Mouse (Mus musculus) erythroblast, adult 5-6 weeks (primary cell): ENCODE data around the gene Zswim1. TPM values are rescaled to one million over a fixed set of nuclear protein-coding genes. Genes with fewer than 3 reads are reported as not detected.
A peak's percentile ranks its signal among the peaks of the same experiment; 100 is the strongest.
"Not testable (repeated sequence)": the region's sequence is repeated elsewhere in the genome, so short reads cannot be mapped to it uniquely, and the experiment has no call there.

Experiments used
- ATAC-seq: replicated peaks from 2 replicates; pipeline ENCODE4 v1.8.0; 2016; ENCODE audit warnings: moderate number of reproducible peaks, mild to moderate bottlenecking, moderate TSS enrichment, inconsistent platforms; ENCODE audit not compliant: poor library complexity, low FRiP score, severe bottlenecking
- total RNA-seq, 2 experiments: library from RNA; stranded (forward) in 1 of 2; stranded (reverse) in 1 of 2; fragments of 150-400 nt in 1 of 2; fragments of 200-764, 138-1000 nt in 1 of 2; gene quantifications; 2 replicates each; pipeline versions ENCODE4 v1.2.3 to v1.2.4; 2015 to 2017; ENCODE audit warnings: low replicate concordance in 2 of 2

Zswim1 gene
- total RNA-seq, 2 experiments from 2014 or later, result 0.60 to 1.5 TPM

- ATAC-seq, result no peak
Observed at GRCm38 (mm10) chr2:164859640-164860432, 37.4 kb downstream of the Zswim1 start.

GRCm38 (mm10) chr2:164861094-164861493 lies 38.6 kb downstream of the Zswim1 start:
- no peak for ATAC-seq

- ATAC-seq, result no peak
Observed at GRCm38 (mm10) chr2:164862179-164862861, 39.8 kb downstream of the Zswim1 start.

- ATAC-seq, result not testable (repeated sequence)
Observed at GRCm38 (mm10) chr2:164863411-164863810, 40.9 kb downstream of the Zswim1 start.

- no peak for ATAC-seq
Observed at GRCm38 (mm10) chr2:164864593-164864992, 42.1 kb downstream of the Zswim1 start.

GRCm38 (mm10) chr2:164866741-164867551 lies 44.5 kb downstream of the Zswim1 start:
- 0 out of 2 replicates have a peak, but pooled peaks have one; percentile 8 for ATAC-seq

- ATAC-seq, result peak; percentile 69
Observed at GRCm38 (mm10) chr2:164867566-164867965, 45.1 kb downstream of the Zswim1 start.

- ATAC-seq, result no peak
Observed at GRCm38 (mm10) chr2:164868491-164868890, 46.0 kb downstream of the Zswim1 start.

GRCm38 (mm10) chr2:164871602-164872303 lies 49.3 kb downstream of the Zswim1 start:
- ATAC-seq, result no peak

GRCm38 (mm10) chr2:164873621-164874020 lies 51.1 kb downstream of the Zswim1 start:
- no peak for ATAC-seq

- no peak for ATAC-seq
Observed at GRCm38 (mm10) chr2:164874239-164874769, 51.8 kb downstream of the Zswim1 start.

GRCm38 (mm10) chr2:164875648-164876047 lies 53.2 kb downstream of the Zswim1 start:
- ATAC-seq, result not testable (repeated sequence)

Other genes starting within 250 kb of the Zswim1 start
- gene Spint3, start 249.2 kb upstream of the Zswim1 start, total RNA-seq (2015; ENCODE audit: low replicate concordance), result not detected in 2 replicates
- not detected in 2 replicates for gene Spint3, start 249.2 kb upstream of the Zswim1 start, total RNA-seq (2017; ENCODE audit: low replicate concordance)
- gene Wfdc6a, start 237.2 kb upstream of the Zswim1 start, total RNA-seq (2015; ENCODE audit: low replicate concordance), result not detected in 2 replicates
- gene Wfdc6a, start 237.2 kb upstream of the Zswim1 start, total RNA-seq (2017; ENCODE audit: low replicate concordance), result not detected in 2 replicates
- gene Eppin, start 229.1 kb upstream of the Zswim1 start, total RNA-seq (2015; ENCODE audit: low replicate concordance), result not detected in 2 replicates
- not detected in 2 replicates for gene Eppin, start 229.1 kb upstream of the Zswim1 start, total RNA-seq (2017; ENCODE audit: low replicate concordance)
- not detected in 2 replicates for gene Wfdc6b, start 209.2 kb upstream of the Zswim1 start, total RNA-seq (2015; ENCODE audit: low replicate concordance)
- gene Wfdc6b, start 209.2 kb upstream of the Zswim1 start, total RNA-seq (2017; ENCODE audit: low replicate concordance), result not detected in 2 replicates
- not detected in 2 replicates for gene Wfdc8, start 209.1 kb upstream of the Zswim1 start, total RNA-seq (2015; ENCODE audit: low replicate concordance)
- gene Wfdc8, start 209.1 kb upstream of the Zswim1 start, total RNA-seq (2017; ENCODE audit: low replicate concordance), result not detected in 2 replicates
- gene Wfdc16, start 183.9 kb upstream of the Zswim1 start, total RNA-seq (2015; ENCODE audit: low replicate concordance), result not detected in 2 replicates
- not detected in 2 replicates for gene Wfdc16, start 183.9 kb upstream of the Zswim1 start, total RNA-seq (2017; ENCODE audit: low replicate concordance)
- not detected in 2 replicates for gene Wfdc10, start 166.6 kb upstream of the Zswim1 start, total RNA-seq (2015; ENCODE audit: low replicate concordance)
- gene Wfdc10, start 166.6 kb upstream of the Zswim1 start, total RNA-seq (2017; ENCODE audit: low replicate concordance), result not detected in 2 replicates
- gene Wfdc9, start 166.1 kb upstream of the Zswim1 start, total RNA-seq (2015; ENCODE audit: low replicate concordance), result not detected in 2 replicates
- not detected in 2 replicates for gene Wfdc9, start 166.1 kb upstream of the Zswim1 start, total RNA-seq (2017; ENCODE audit: low replicate concordance)
- not detected in 2 replicates for gene Wfdc11, start 148.6 kb upstream of the Zswim1 start, total RNA-seq (2015; ENCODE audit: low replicate concordance)
- gene Wfdc11, start 148.6 kb upstream of the Zswim1 start, total RNA-seq (2017; ENCODE audit: low replicate concordance), result 0.77 TPM in 1 of 2 replicates, not detected in the other
- not detected in 2 replicates for gene Wfdc13, start 137.6 kb upstream of the Zswim1 start, total RNA-seq (2015; ENCODE audit: low replicate concordance)
- not detected in 2 replicates for gene Wfdc13, start 137.6 kb upstream of the Zswim1 start, total RNA-seq (2017; ENCODE audit: low replicate concordance)
- not detected in 2 replicates for gene Spint4, start 124.2 kb upstream of the Zswim1 start, total RNA-seq (2015; ENCODE audit: low replicate concordance)
- not detected in 2 replicates for gene Spint4, start 124.2 kb upstream of the Zswim1 start, total RNA-seq (2017; ENCODE audit: low replicate concordance)
- not detected in 2 replicates for gene Spint5, start 107.4 kb upstream of the Zswim1 start, total RNA-seq (2015; ENCODE audit: low replicate concordance)
- not detected in 2 replicates for gene Spint5, start 107.4 kb upstream of the Zswim1 start, total RNA-seq (2017; ENCODE audit: low replicate concordance)
- gene Wfdc3, start 76.8 kb upstream of the Zswim1 start, total RNA-seq (2015; ENCODE audit: low replicate concordance), result 16.7 and 19.9 TPM in 2 replicates
- 10.0 and 12.8 TPM in 2 replicates for gene Wfdc3, start 76.8 kb upstream of the Zswim1 start, total RNA-seq (2017; ENCODE audit: low replicate concordance)
- gene Dnttip1, start 76.7 kb upstream of the Zswim1 start, total RNA-seq (2015; ENCODE audit: low replicate concordance), result 79.2 and 130 TPM in 2 replicates
- gene Dnttip1, start 76.7 kb upstream of the Zswim1 start, total RNA-seq (2017; ENCODE audit: low replicate concordance), result 137 and 237 TPM in 2 replicates
- gene Ube2c, start 52.8 kb upstream of the Zswim1 start, total RNA-seq (2015; ENCODE audit: low replicate concordance), result 268 and 318 TPM in 2 replicates
- gene Ube2c, start 52.8 kb upstream of the Zswim1 start, total RNA-seq (2017; ENCODE audit: low replicate concordance), result 123 and 215 TPM in 2 replicates
- not detected in 2 replicates for gene Tnnc2, start 42.7 kb upstream of the Zswim1 start, total RNA-seq (2015; ENCODE audit: low replicate concordance)
- gene Tnnc2, start 42.7 kb upstream of the Zswim1 start, total RNA-seq (2017; ENCODE audit: low replicate concordance), result not detected in 2 replicates
- 2.1 and 2.9 TPM in 2 replicates for gene Snx21, start 36.9 kb upstream of the Zswim1 start, total RNA-seq (2015; ENCODE audit: low replicate concordance)
- gene Snx21, start 36.9 kb upstream of the Zswim1 start, total RNA-seq (2017; ENCODE audit: low replicate concordance), result 0.43 and 0.98 TPM in 2 replicates
- 9.6 and 10.0 TPM in 2 replicates for gene Acot8, start 17.8 kb upstream of the Zswim1 start, total RNA-seq (2015; ENCODE audit: low replicate concordance)
- gene Acot8, start 17.8 kb upstream of the Zswim1 start, total RNA-seq (2017; ENCODE audit: low replicate concordance), result 15.8 and 20.8 TPM in 2 replicates
- 0.58 and 1.9 TPM in 2 replicates for gene Zswim3, start 17.6 kb upstream of the Zswim1 start, total RNA-seq (2015; ENCODE audit: low replicate concordance)
- gene Zswim3, start 17.6 kb upstream of the Zswim1 start, total RNA-seq (2017; ENCODE audit: low replicate concordance), result 2.0 and 4.5 TPM in 2 replicates
- not detected in 2 replicates for gene Spata25, start 5.9 kb downstream of the Zswim1 start, total RNA-seq (2015; ENCODE audit: low replicate concordance)
- not detected in 2 replicates for gene Spata25, start 5.9 kb downstream of the Zswim1 start, total RNA-seq (2017; ENCODE audit: low replicate concordance)
- 26.8 and 36.1 TPM in 2 replicates for gene Ctsa, start 10.2 kb downstream of the Zswim1 start, total RNA-seq (2015; ENCODE audit: low replicate concordance)
- 33.5 and 39.9 TPM in 2 replicates for gene Ctsa, start 10.2 kb downstream of the Zswim1 start, total RNA-seq (2017; ENCODE audit: low replicate concordance)
- not detected in 2 replicates for gene Neurl2, start 10.8 kb downstream of the Zswim1 start, total RNA-seq (2015; ENCODE audit: low replicate concordance)
- gene Neurl2, start 10.8 kb downstream of the Zswim1 start, total RNA-seq (2017; ENCODE audit: low replicate concordance), result 1.4 TPM in 1 of 2 replicates, not detected in the other
- gene Pltp, start 35.0 kb downstream of the Zswim1 start, total RNA-seq (2015; ENCODE audit: low replicate concordance), result 0.58 and 0.84 TPM in 2 replicates
- 1.8 and 3.3 TPM in 2 replicates for gene Pltp, start 35.0 kb downstream of the Zswim1 start, total RNA-seq (2017; ENCODE audit: low replicate concordance)
- 5.6 and 22.6 TPM in 2 replicates for gene Pcif1, start 56.6 kb downstream of the Zswim1 start, total RNA-seq (2015; ENCODE audit: low replicate concordance)
- 19.0 and 30.5 TPM in 2 replicates for gene Pcif1, start 56.6 kb downstream of the Zswim1 start, total RNA-seq (2017; ENCODE audit: low replicate concordance)
- gene Zfp335, start 89.1 kb downstream of the Zswim1 start, total RNA-seq (2015; ENCODE audit: low replicate concordance), result 13.4 and 17.9 TPM in 2 replicates
- 9.9 and 10.3 TPM in 2 replicates for gene Zfp335, start 89.1 kb downstream of the Zswim1 start, total RNA-seq (2017; ENCODE audit: low replicate concordance)
- gene Mmp9, start 118.1 kb downstream of the Zswim1 start, total RNA-seq (2015; ENCODE audit: low replicate concordance), result 73.6 and 120 TPM in 2 replicates
- 31.4 and 35.7 TPM in 2 replicates for gene Mmp9, start 118.1 kb downstream of the Zswim1 start, total RNA-seq (2017; ENCODE audit: low replicate concordance)
- gene Slc12a5, start 138.1 kb downstream of the Zswim1 start, total RNA-seq (2015; ENCODE audit: low replicate concordance), result not detected in 2 replicates
- gene Slc12a5, start 138.1 kb downstream of the Zswim1 start, total RNA-seq (2017; ENCODE audit: low replicate concordance), result not detected in 2 replicates
- 1.2 and 5.4 TPM in 2 replicates for gene Ncoa5, start 212.2 kb downstream of the Zswim1 start, total RNA-seq (2015; ENCODE audit: low replicate concordance)
- gene Ncoa5, start 212.2 kb downstream of the Zswim1 start, total RNA-seq (2017; ENCODE audit: low replicate concordance), result 10.3 and 15.6 TPM in 2 replicates
- gene Cd40, start 232.9 kb downstream of the Zswim1 start, total RNA-seq (2015; ENCODE audit: low replicate concordance), result 10.2 TPM in 1 of 2 replicates, not detected in the other
- gene Cd40, start 232.9 kb downstream of the Zswim1 start, total RNA-seq (2017; ENCODE audit: low replicate concordance), result 3.6 and 5.1 TPM in 2 replicates